Mouse (Mus musculus) stomach, embryonic 15.5 days (tissue): ENCODE measurements around the gene Plin1. TPM values are rescaled to one million over a fixed set of nuclear protein-coding genes. Genes with fewer than 3 reads are reported as not detected.

Source experiments
- ATAC-seq: fragments of 200-750 bp; cut with Nextera tagmentation; 2 replicates; pipeline ENCODE4 v1.8.0; 2017; ENCODE audit warnings: low read depth, moderate number of reproducible peaks, moderate TSS enrichment; ENCODE audit not compliant: insufficient read depth, low FRiP score
- H3K27ac ChIP-seq: fragments of 300-500 bp; sonication (generic); 2 replicates; pipeline ENCODE4 v1.5.1; 2015; ENCODE audit warnings: mild to moderate bottlenecking, inconsistent platforms
- H3K27me3 ChIP-seq: fragments of 300-500 bp; sonication (generic); replicated peaks from 2 replicates; pipeline ENCODE4 v1.6.1; 2015; ENCODE audit warnings: inconsistent platforms
- H3K36me3 ChIP-seq: fragments of 300-500 bp; sonication (generic); 2 replicates; pipeline ENCODE4 v1.6.1; 2015; ENCODE audit warnings: inconsistent platforms
- H3K4me1 ChIP-seq: fragments of 300-500 bp; sonication (generic); 2 replicates; pipeline ENCODE4 v1.6.1; 2015; ENCODE audit warnings: inconsistent platforms
- H3K4me2 ChIP-seq: fragments of 300-500 bp; sonication (generic); 2 replicates; pipeline ENCODE4 v1.6.1; 2015; ENCODE audit warnings: mild to moderate bottlenecking, inconsistent platforms
- H3K4me3 ChIP-seq: fragments of 300-500 bp; sonication (generic); replicated peaks from 2 replicates; pipeline ENCODE4 v1.5.1; 2015; ENCODE audit warnings: inconsistent platforms
- H3K9ac ChIP-seq: fragments of 300-500 bp; sonication (generic); 2 replicates; pipeline ENCODE4 v1.6.1; 2015; ENCODE audit warnings: inconsistent platforms
- H3K9me3 ChIP-seq: fragments of 300-500 bp; sonication (generic); 2 replicates; pipeline ENCODE4 v1.6.1; 2016; ENCODE audit warnings: inconsistent platforms
- whole genome bisulfite sequencing: fragments of 180-500 bp; shearing (Covaris S2); methylation state at CpG from one replicate; pipeline ENCODE4 v1.1.7; 2015; 5-methylcytosine and 5-hydroxymethylcytosine counted together
- polyA plus RNA-seq: library from polyadenylated mRNA; unstranded; fragments of >200 nt; fragmentation: Nextera tagmentation; extraction: Ambion mirVana; gene quantifications from 2 replicates; pipeline ENCODE4 v1.2.1, GENCODE M21; 2015

Gene Plin1
- polyA plus RNA-seq, 1 experiment from 2014 or later: not detected

DNA sequence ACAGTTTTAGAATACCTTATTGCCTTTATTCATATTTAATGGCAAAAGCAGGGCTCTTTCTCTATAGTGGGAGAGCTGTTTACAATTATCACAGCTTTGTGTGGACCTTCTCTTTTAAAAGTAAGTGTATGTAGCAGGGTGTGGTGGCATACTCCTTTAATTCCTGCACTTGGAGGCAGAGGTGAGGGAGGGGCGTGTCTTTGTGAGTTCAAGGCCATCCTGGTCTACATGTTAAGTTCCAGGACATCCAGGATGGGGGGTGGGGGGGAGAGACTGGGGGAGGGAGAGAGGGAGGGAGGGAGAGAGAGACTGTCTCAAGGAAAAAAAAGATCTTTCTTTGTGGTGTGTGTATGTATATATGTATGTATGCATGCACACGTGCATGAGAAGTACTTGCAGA lies 52.5 kb downstream of the Plin1 start:
- Histone ChIP-seq H3K9me3 (no peaks in the 10 kb centered on the region), H3K27ac (no peak overlapping the region), H3K9ac (no peak overlapping the region), H3K4me1 (no peaks in the 10 kb centered on the region), H3K36me3 (peaks cover 30% of the 10 kb centered on the region), H3K4me3 (no peak overlapping the region), H3K4me2 (no peak overlapping the region), H3K27me3 (no peaks in the 10 kb centered on the region)
- ATAC-seq: no peak
- WGBS: 94% methylated on average over 2 of the region's 2 CpGs

- no peak overlapping the region for H3K4me3 ChIP-seq
- no peaks in the 10 kb centered on the region for H3K27me3 ChIP-seq
- no peak overlapping the region for H3K9ac ChIP-seq
- no peak overlapping the region for H3K27ac ChIP-seq
- peaks cover 30% of the 10 kb centered on the region for H3K36me3 ChIP-seq
- no peak overlapping the region for H3K4me2 ChIP-seq
- no peak for ATAC-seq
- no peaks in the 10 kb centered on the region for H3K4me1 ChIP-seq
- H3K9me3 ChIP-seq: no peaks in the 10 kb centered on the region
Measured at GRCm38 (mm10) chr7:79679186-79679585, 53.5 kb downstream of the Plin1 start.

DNA sequence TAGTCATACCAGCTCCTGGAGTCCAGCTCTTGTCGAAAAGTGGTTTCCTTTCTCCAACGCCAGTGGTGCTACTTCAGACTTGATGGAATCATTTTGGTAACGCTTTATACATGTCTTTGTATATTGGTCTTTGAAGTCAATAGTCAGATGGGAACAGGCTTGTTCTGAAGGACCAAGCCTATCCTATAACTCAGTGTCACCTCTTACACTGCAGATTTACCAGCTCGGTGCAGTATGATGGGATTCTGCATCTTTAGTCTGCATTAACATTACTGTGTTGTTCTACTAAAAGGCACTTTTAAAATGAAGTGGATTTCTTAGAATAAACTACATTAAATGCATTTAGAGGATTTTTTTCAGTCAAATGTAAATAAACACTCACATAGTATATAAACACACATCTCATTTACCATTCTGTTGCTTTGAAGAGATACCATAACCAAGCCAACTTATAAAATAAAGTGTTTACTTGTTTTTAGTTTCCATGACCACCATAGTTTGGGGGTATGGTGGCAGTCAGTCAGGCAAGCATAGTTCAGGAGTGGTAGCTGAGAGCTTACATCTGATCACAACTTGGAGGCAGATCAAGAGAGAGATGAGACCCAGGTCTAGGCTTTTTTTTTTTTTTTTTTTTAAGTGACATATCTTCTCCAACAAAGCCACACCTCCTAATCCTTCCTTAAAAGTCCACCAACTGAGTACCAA lies 61.7 kb downstream of the Plin1 start:
- H3K36me3 ChIP-seq: peaks cover 27% of the 10 kb centered on the region
- no peak for ATAC-seq
- no peaks in the 10 kb centered on the region for H3K9me3 ChIP-seq
- H3K9ac ChIP-seq: no peak overlapping the region
- H3K4me2 ChIP-seq: no peak overlapping the region
- H3K27ac ChIP-seq: no peak overlapping the region
- no peak overlapping the region for H3K4me3 ChIP-seq
- no peaks in the 10 kb centered on the region for H3K4me1 ChIP-seq
- 87% methylated on average over 4 of the region's 4 CpGs for WGBS
- no peaks in the 10 kb centered on the region for H3K27me3 ChIP-seq

Other genes with a start within 250 kb of the Plin1 start
- gene Rhcg, start 115.2 kb downstream of the Plin1 start, polyA plus RNA-seq: 0.10 and 0.41 TPM in 2 replicates
- 9.2 and 10.6 TPM in 2 replicates for gene Ticrr, start 72.7 kb downstream of the Plin1 start, polyA plus RNA-seq
- 3.5 and 4.0 TPM in 2 replicates for gene Kif7, start 17.2 kb downstream of the Plin1 start, polyA plus RNA-seq
- 9.3 and 11.8 TPM in 2 replicates for gene Pex11a, start 10.2 kb upstream of the Plin1 start, polyA plus RNA-seq
- 0.26 and 0.35 TPM in 2 replicates for gene Wdr93, start 10.3 kb upstream of the Plin1 start, polyA plus RNA-seq
- gene Mesp1, start 60.9 kb upstream of the Plin1 start, polyA plus RNA-seq: 0.13 and 0.21 TPM in 2 replicates
- gene Mesp2, start 77.8 kb upstream of the Plin1 start, polyA plus RNA-seq: 1.4 and 1.9 TPM in 2 replicates
- gene Anpep, start 128.2 kb upstream of the Plin1 start, polyA plus RNA-seq: 55.9 and 69.8 TPM in 2 replicates
- 27.1 and 30.8 TPM in 2 replicates for gene Ap3s2, start 187.7 kb upstream of the Plin1 start, polyA plus RNA-seq
- gene Arpin, start 202.5 kb upstream of the Plin1 start, polyA plus RNA-seq: 37.7 and 38.8 TPM in 2 replicates